Mouse (Mus musculus) spleen, adult 2 months (tissue): ENCODE results near the gene Cdon. TPM values are rescaled to one million over a fixed set of nuclear protein-coding genes. Genes with fewer than 3 reads are reported as not detected.

Source experiments
- DNase-seq, 2 experiments: peaks; one replicate each; pipeline versions ENCODE4 v3.0.0 to v3.0.0-alpha.2; 2012 to 2021; ENCODE audit warnings: low spot score in 2 of 2, low read depth in 1 of 2
- H3K27ac ChIP-seq: fragments of 200-500 bp; 2 replicates; pipeline ENCODE4 v1.5.1; 2012; ENCODE audit warnings: low read length, inconsistent platforms; ENCODE audit not compliant: insufficient read depth
- H3K27me3 ChIP-seq: fragments of 200-500 bp; 2 replicates; pipeline ENCODE4 v1.6.1; 2012; ENCODE audit warnings: mild to moderate bottlenecking, moderate library complexity, low read length, inconsistent platforms; ENCODE audit not compliant: control insufficient read depth, insufficient read depth
- H3K36me3 ChIP-seq: fragments of 200-500 bp; 2 replicates; pipeline ENCODE4 v1.6.1; 2012; ENCODE audit warnings: mild to moderate bottlenecking, low read length, inconsistent platforms; ENCODE audit not compliant: control insufficient read depth, insufficient read depth
- H3K4me1 ChIP-seq: fragments of 200-500 bp; 2 replicates; pipeline ENCODE4 v1.6.1; 2011; ENCODE audit warnings: inconsistent platforms; ENCODE audit not compliant: control insufficient read depth, insufficient read depth, insufficient read length
- H3K4me3 ChIP-seq: fragments of 200-500 bp; 2 replicates; pipeline ENCODE4 v1.5.1; 2011; ENCODE audit warnings: mild to moderate bottlenecking, inconsistent platforms; ENCODE audit not compliant: insufficient read depth, insufficient read length; ENCODE audit errors: extremely low read depth
- CTCF ChIP-seq: fragments of 200-500 bp; IDR thresholded peaks from 2 replicates; pipeline ENCODE4 v1.5.1; 2011; ENCODE audit warnings: mild to moderate bottlenecking, inconsistent platforms; ENCODE audit not compliant: insufficient read depth, insufficient read length, insufficient replicate concordance; ENCODE audit errors: extremely low read depth
- POLR2A ChIP-seq: fragments of 200-500 bp; IDR thresholded peaks from 2 replicates; pipeline ENCODE4 v1.6.1; 2011; ENCODE audit warnings: low read depth, low read length, inconsistent platforms
- WGBS: fragments of 180-500 bp; shearing (Covaris S2); methylation state at CpG from one replicate; pipeline ENCODE4 v1.1.7; 2018; 5-methylcytosine and 5-hydroxymethylcytosine counted together
- polyA plus RNA-seq: library from polyadenylated mRNA; depleted of rRNA; stranded (reverse); fragments of >200 nt; gene quantifications from 2 replicates; pipeline ENCODE4 v1.2.3, GENCODE M21; 2012

The Cdon gene
- polyA plus RNA-seq, 1 experiment: 2.4 TPM

GRCm38 (mm10) chr9:35491109-35491866 is 70.4 kb downstream of the Cdon start:
- TF ChIP-seq POLR2A: no peak
- H3K27ac ChIP-seq: no peak overlapping the region
- H3K4me3 ChIP-seq: no peak overlapping the region
- H3K36me3 ChIP-seq: peaks cover 1% of the 10 kb centered on the region; the same call in 1 of the 2 replicates
- H3K4me1 ChIP-seq: peaks cover 12% of the 10 kb centered on the region
- no peaks in the 10 kb centered on the region for H3K27me3 ChIP-seq
- no peak for DNase-seq
- 76% methylated on average over 11 of the region's 11 CpGs for WGBS

GRCm38 (mm10) chr9:35493033-35493732 is 72.3 kb downstream of the Cdon start:
- DNase-seq: no peak
- 91% methylated on average over 7 of the region's 7 CpGs for WGBS
- TF ChIP-seq CTCF (no peak), POLR2A (no peak)

GRCm38 (mm10) chr9:35493733-35494092 is 72.8 kb downstream of the Cdon start:
- no peaks in the 10 kb centered on the region for H3K36me3 ChIP-seq
- H3K27ac ChIP-seq: no peak overlapping the region
- no peaks in the 10 kb centered on the region for H3K27me3 ChIP-seq
- TF ChIP-seq POLR2A (no peak), CTCF (no peak)
- no peak overlapping the region for H3K4me3 ChIP-seq
- no peak for DNase-seq
- peaks cover 12% of the 10 kb centered on the region for H3K4me1 ChIP-seq
- 64% methylated on average over 4 of the region's 4 CpGs for WGBS

More at GRCm38 (mm10) chr9:35493033-35493732, 72.3 kb downstream of the Cdon start:
- Histone ChIP-seq H3K27me3 (no peaks in the 10 kb centered on the region), H3K36me3 (no peaks in the 10 kb centered on the region), H3K4me1 (peaks cover 12% of the 10 kb centered on the region), H3K27ac (no peak overlapping the region), H3K4me3 (no peak overlapping the region)

- DNase-seq: no peak
Observed at GRCm38 (mm10) chr9:35494937-35495336, 74.0 kb downstream of the Cdon start.

GRCm38 (mm10) chr9:35495471-35495870 is 74.5 kb downstream of the Cdon start:
- Histone ChIP-seq H3K27ac (no peak overlapping the region; the same call in 1 of the 2 replicates), H3K36me3 (no peaks in the 10 kb centered on the region), H3K4me1 (peaks cover 12% of the 10 kb centered on the region), H3K4me3 (no peak overlapping the region), H3K27me3 (no peaks in the 10 kb centered on the region)
- no peak for DNase-seq
- TF ChIP-seq CTCF (no peak), POLR2A (no peak)
- WGBS: 17% methylated on average over 3 of the region's 3 CpGs

More at GRCm38 (mm10) chr9:35494937-35495336, 74.0 kb downstream of the Cdon start:
- Histone ChIP-seq H3K27me3 (no peaks in the 10 kb centered on the region), H3K36me3 (no peaks in the 10 kb centered on the region), H3K27ac (no peak overlapping the region; the same call in 1 of the 2 replicates), H3K4me1 (peaks cover 12% of the 10 kb centered on the region), H3K4me3 (no peak overlapping the region)
- TF ChIP-seq POLR2A (no peak), CTCF (no peak)
- WGBS: 81% methylated on average over 4 of the region's 4 CpGs

- DNase-seq: no peak
- TF ChIP-seq CTCF: no peak
- TF ChIP-seq POLR2A: no peak
- Histone ChIP-seq H3K4me1 (peaks cover 8% of the 10 kb centered on the region), H3K36me3 (no peaks in the 10 kb centered on the region; the same call in 1 of the 2 replicates), H3K27ac (no peak overlapping the region), H3K4me3 (no peak overlapping the region), H3K27me3 (no peaks in the 10 kb centered on the region)
- WGBS: 88% methylated on average over 6 of the region's 6 CpGs
Observed at GRCm38 (mm10) chr9:35499946-35500345, 79.0 kb downstream of the Cdon start.
